Mouse (Mus musculus) limb, embryonic 11.5 days (tissue): ENCODE data around the gene Ankib1. TPM values are rescaled to one million over a fixed set of nuclear protein-coding genes. Genes with fewer than 3 reads are reported as not detected.
A peak's percentile ranks its signal among the peaks of the same experiment; 100 is the strongest.

ENCODE experiments used
- ATAC-seq: fragments of 200-750 bp; cut with Nextera tagmentation; 2 replicates; pipeline ENCODE4 v1.8.0; 2017; ENCODE audit warnings: low read depth; ENCODE audit not compliant: insufficient number of reproducible peaks, low FRiP score, low TSS enrichment
- DNase-seq: peaks from one replicate; pipeline ENCODE4 v3.0.0-alpha.2; 2015; ENCODE audit warnings: low spot score
- H3K27ac ChIP-seq: fragments of 300-500 bp; sonication (generic); replicated peaks from 2 replicates; pipeline ENCODE4 v1.5.1; 2014; ENCODE audit warnings: low read depth, mild to moderate bottlenecking, low read length
- H3K27me3 ChIP-seq: fragments of 300-500 bp; sonication (generic); 2 replicates; pipeline ENCODE4 v1.6.1; 2014; ENCODE audit warnings: mild to moderate bottlenecking, low read length, mixed read lengths; ENCODE audit not compliant: control insufficient read depth, insufficient read depth
- H3K36me3 ChIP-seq: fragments of 300-500 bp; sonication (generic); 2 replicates; pipeline ENCODE4 v1.6.1; 2014; ENCODE audit warnings: mild to moderate bottlenecking, low read length, moderate library complexity, mixed read lengths; ENCODE audit not compliant: control insufficient read depth, insufficient read depth
- H3K4me1 ChIP-seq: fragments of 300-500 bp; sonication (generic); 2 replicates; pipeline ENCODE4 v1.6.1; 2014; ENCODE audit warnings: low read length, mixed read lengths; ENCODE audit not compliant: control insufficient read depth, insufficient read depth
- H3K4me2 ChIP-seq: fragments of 300-500 bp; sonication (generic); 2 replicates; pipeline ENCODE4 v1.6.1; 2014; ENCODE audit warnings: low read depth, mild to moderate bottlenecking, moderate library complexity; ENCODE audit not compliant: severe bottlenecking
- H3K4me3 ChIP-seq: fragments of 300-500 bp; sonication (generic); 2 replicates; pipeline ENCODE4 v1.5.1; 2014; ENCODE audit warnings: low read depth, low read length
- H3K9ac ChIP-seq: fragments of 300-500 bp; sonication (generic); 2 replicates; pipeline ENCODE4 v1.6.1; 2014; ENCODE audit warnings: mild to moderate bottlenecking, low read length
- H3K9me3 ChIP-seq: fragments of 300-500 bp; sonication (generic); 2 replicates; pipeline ENCODE4 v1.6.1; 2016; ENCODE audit warnings: low read length; ENCODE audit not compliant: control insufficient read depth
- WGBS: fragments of 180-500 bp; shearing (Covaris S2); extraction: QIAGEN DNeasy Blood & Tissue Kit; methylation state at CpG from one replicate; pipeline ENCODE4 v1.1.7; 2014; 5-methylcytosine and 5-hydroxymethylcytosine counted together
- microRNA-seq: library from miRNA; unstranded; fragments of <30 nt; microRNA quantifications from one replicate; pipeline ENCODE4, GENCODE M21; 2016
- polyA plus RNA-seq: library from polyadenylated mRNA; unstranded; fragments of >200 nt; fragmentation: Nextera tagmentation; extraction: Ambion mirVana; gene quantifications from 2 replicates; pipeline ENCODE4 v1.2.1, GENCODE M21; 2014

Ankib1 gene
- polyA plus RNA-seq, 1 experiment from 2014 or later, result 10.8 TPM

GRCm38 (mm10) chr5:3648206-3648848, 154.4 kb downstream of the Ankib1 start:
- Histone ChIP-seq H3K9me3 (no peaks in the 10 kb centered on the region), H3K27me3 (no peaks in the 10 kb centered on the region), H3K4me3 (no peak overlapping the region; the same call in 1 of the 2 replicates), H3K4me1 (peaks cover 5% of the 10 kb centered on the region; the same call in 1 of the 2 replicates), H3K9ac (no peak overlapping the region), H3K4me2 (no peak overlapping the region), H3K27ac (no peak overlapping the region), H3K36me3 (no peaks in the 10 kb centered on the region)
- WGBS, result 44% methylated on average over 4 of the region's 4 CpGs
- peak; percentile 31; the same call in 1 of the 2 replicates for ATAC-seq
- DNase-seq, result no peak

- ATAC-seq, result peak; percentile 96
- 0% methylated on average over 16 of the region's 46 CpGs for WGBS
- no peaks in the 10 kb centered on the region for H3K9me3 ChIP-seq
- no peaks in the 10 kb centered on the region for H3K36me3 ChIP-seq
- H3K27me3 ChIP-seq, result no peaks in the 10 kb centered on the region
- peak overlapping the region; percentile 88 for H3K9ac ChIP-seq
- H3K4me1 ChIP-seq, result peaks cover 5% of the 10 kb centered on the region; the same call in 1 of the 2 replicates
- H3K27ac ChIP-seq, result peak overlapping the region; percentile 86
- peak overlapping the region; percentile 47 for H3K4me2 ChIP-seq
- H3K4me3 ChIP-seq, result peak overlapping the region; percentile 88
- peak; percentile 92 for DNase-seq
These were observed 155.0 kb downstream of the Ankib1 start for GRCm38 (mm10) chr5:3647708-3648121.

- Histone ChIP-seq H3K4me2 (peak overlapping the region; percentile 47), H3K4me3 (peak overlapping the region; percentile 88), H3K27ac (peak overlapping the region; percentile 86), H3K9me3 (no peaks in the 10 kb centered on the region), H3K4me1 (peaks cover 5% of the 10 kb centered on the region; the same call in 1 of the 2 replicates), H3K9ac (peak overlapping the region; percentile 88), H3K36me3 (no peaks in the 10 kb centered on the region), H3K27me3 (no peaks in the 10 kb centered on the region)
- ATAC-seq, result peak; percentile 74
- WGBS, result 0% methylated on average over 36 of the region's 60 CpGs
- DNase-seq, result peak; percentile 67
These were observed 155.6 kb downstream of the Ankib1 start for GRCm38 (mm10) chr5:3646991-3647707.

GRCm38 (mm10) chr5:3646539-3646938, 156.2 kb downstream of the Ankib1 start:
- DNase-seq, result no peak
- WGBS, result 31% methylated on average over 6 of the region's 6 CpGs
- Histone ChIP-seq H3K4me1 (peaks cover 5% of the 10 kb centered on the region; the same call in 1 of the 2 replicates), H3K4me3 (peak overlapping the region; percentile 88), H3K9ac (peak overlapping the region; percentile 49; the same call in 1 of the 2 replicates), H3K4me2 (peak overlapping the region; percentile 47), H3K27me3 (no peaks in the 10 kb centered on the region), H3K9me3 (no peaks in the 10 kb centered on the region), H3K27ac (no peak overlapping the region), H3K36me3 (no peaks in the 10 kb centered on the region; the same call in 1 of the 2 replicates)
- ATAC-seq, result no peak

- H3K36me3 ChIP-seq, result no peaks in the 10 kb centered on the region; the same call in 1 of the 2 replicates
These were observed 157.4 kb downstream of the Ankib1 start for GRCm38 (mm10) chr5:3645326-3645725.

GRCm38 (mm10) chr5:3644621-3645020, 158.1 kb downstream of the Ankib1 start:
- no peak overlapping the region for H3K27ac ChIP-seq
- 94% methylated on average over 6 of the region's 6 CpGs for WGBS
- no peak for DNase-seq
- no peak for ATAC-seq
- H3K4me2 ChIP-seq, result no peak overlapping the region
- no peaks in the 10 kb centered on the region for H3K9me3 ChIP-seq
- no peaks in the 10 kb centered on the region for H3K27me3 ChIP-seq
- H3K4me3 ChIP-seq, result no peak overlapping the region
- H3K36me3 ChIP-seq, result peaks cover under 1% of the 10 kb centered on the region; the same call in 1 of the 2 replicates
- H3K9ac ChIP-seq, result no peak overlapping the region
- H3K4me1 ChIP-seq, result peaks cover 5% of the 10 kb centered on the region; the same call in 1 of the 2 replicates

More at GRCm38 (mm10) chr5:3645326-3645725, 157.4 kb downstream of the Ankib1 start:
- H3K9me3 ChIP-seq, result no peaks in the 10 kb centered on the region
- no peak for DNase-seq
- no peak overlapping the region for H3K27ac ChIP-seq
- peaks cover 5% of the 10 kb centered on the region; the same call in 1 of the 2 replicates for H3K4me1 ChIP-seq
- no peaks in the 10 kb centered on the region for H3K27me3 ChIP-seq
- no peak overlapping the region; the same call in 1 of the 2 replicates for H3K4me2 ChIP-seq
- 55% methylated on average over 6 of the region's 6 CpGs for WGBS
- H3K9ac ChIP-seq, result no peak overlapping the region
- no peak for ATAC-seq
- H3K4me3 ChIP-seq, result no peak overlapping the region

Small RNA genes lying within 50 kb of the gene (microRNA-seq; reads per million reads assigned to microRNA genes)
- gene Gm22926 (not detected), gene Gm26238 (not detected)

Other genes with a start within 250 kb of the Ankib1 start
- 3.2 and 4.1 TPM in 2 replicates for gene 1700109H08Rik, start 231.4 kb downstream of the Ankib1 start, polyA plus RNA-seq
- gene Pex1, start 206.9 kb downstream of the Ankib1 start, polyA plus RNA-seq, result 13.1 and 17.4 TPM in 2 replicates
- gene Rbm48, start 206.3 kb downstream of the Ankib1 start, polyA plus RNA-seq, result 14.0 and 15.4 TPM in 2 replicates
- not detected in 2 replicates for gene Tmbim7, start 151.7 kb downstream of the Ankib1 start, polyA plus RNA-seq
- 70.7 and 71.3 TPM in 2 replicates for gene Gatad1, start 145.7 kb downstream of the Ankib1 start, polyA plus RNA-seq
- gene Krit1, start 259 bp upstream of the Ankib1 start, polyA plus RNA-seq, result 52.0 and 55.1 TPM in 2 replicates
- 0.05 TPM in 1 of 2 replicates, not detected in the other for gene Lrrd1, start 42.2 kb upstream of the Ankib1 start, polyA plus RNA-seq
- gene Mterf1a, start 91.0 kb upstream of the Ankib1 start, polyA plus RNA-seq, result 7.2 and 8.8 TPM in 2 replicates
- gene Akap9, start 125.1 kb upstream of the Ankib1 start, polyA plus RNA-seq, result 123 and 130 TPM in 2 replicates